Mouse (Mus musculus) heart, adult 2 months (tissue): Measurements from ENCODE around the gene Gjb3.

Source experiments
- CTCF ChIP-seq: fragments of 200-600 bp; IDR thresholded peaks from 2 replicates; pipeline ENCODE4 v1.8.1; 2022; ENCODE audit warnings: antibody characterized with exemption, mild to moderate bottlenecking, moderate library complexity
- EP300 ChIP-seq: fragments of 200-500 bp; IDR thresholded peaks from 2 replicates; pipeline ENCODE4 v1.6.1; 2011; ENCODE audit warnings: low read depth, low read length, control low read depth; ENCODE audit not compliant: insufficient read depth
- POLR2A ChIP-seq: fragments of 200-500 bp; IDR thresholded peaks from 2 replicates; pipeline ENCODE4 v1.6.1; 2011; ENCODE audit warnings: mild to moderate bottlenecking, low read depth, low read length, control low read depth; ENCODE audit not compliant: insufficient read depth

DNA sequence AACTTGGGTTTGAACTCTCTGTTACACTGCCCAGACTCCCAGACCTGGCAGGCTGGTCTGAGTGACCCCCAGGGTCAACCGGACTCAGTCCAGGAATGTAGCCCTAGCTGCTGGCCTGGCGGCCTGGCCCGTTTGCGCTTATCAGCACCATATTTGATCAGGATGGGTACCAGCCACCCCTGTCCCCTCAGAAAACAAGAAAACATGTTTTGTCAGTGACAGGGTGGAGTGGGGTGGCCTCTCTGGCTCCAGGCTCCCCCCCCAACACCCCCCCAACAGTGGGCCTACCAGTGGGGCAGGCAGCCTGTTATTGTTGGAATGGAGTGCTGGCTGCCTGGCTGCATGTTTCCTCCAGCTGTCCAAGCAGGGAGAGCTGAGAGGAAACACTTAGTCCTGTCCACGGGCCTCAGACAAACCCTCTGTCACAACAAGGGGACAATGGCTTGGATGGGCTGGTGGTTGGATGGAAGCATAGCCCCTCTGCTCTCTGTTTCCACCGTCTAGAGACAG is 41.5 kb downstream of the Gjb3 start:
- TF ChIP-seq CTCF (no peak), EP300 (peak; percentile 52), POLR2A (no peak)
